Mouse (Mus musculus) olfactory bulb, adult 2 months (tissue): ENCODE results near the gene Nfib.

Source experiments
- CTCF ChIP-seq: fragments of 200-500 bp; IDR thresholded peaks from 2 replicates; pipeline ENCODE4 v1.5.1; 2012; ENCODE audit warnings: low read depth, mild to moderate bottlenecking, low read length, moderate library complexity; ENCODE audit not compliant: insufficient read depth
- POLR2A ChIP-seq: fragments of 200-500 bp; IDR thresholded peaks from 2 replicates; pipeline ENCODE4 v1.6.1; 2012; ENCODE audit warnings: mild to moderate bottlenecking, low read depth, low read length, moderate library complexity; ENCODE audit not compliant: insufficient read depth

DNA sequence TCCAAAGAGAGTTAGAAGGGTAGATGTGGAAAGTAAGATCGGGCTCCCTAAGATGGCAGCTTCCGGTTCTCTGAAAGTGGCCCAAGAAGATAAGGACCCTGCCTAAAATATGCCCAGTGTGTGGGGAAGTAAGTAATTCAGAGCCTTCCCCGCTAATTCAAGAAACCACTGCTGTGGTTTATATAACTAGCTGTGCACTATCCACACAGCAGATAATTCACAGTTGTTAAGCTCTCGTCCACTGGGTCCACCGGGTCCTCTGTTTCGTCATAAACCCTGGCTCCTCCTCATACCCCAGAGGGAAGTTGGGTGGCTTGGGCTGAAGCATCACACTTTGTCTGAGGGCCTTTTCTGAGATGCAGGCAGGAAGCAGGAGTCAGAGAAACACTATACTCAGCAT is 19.5 kb downstream of the Nfib start:
- TF ChIP-seq POLR2A (no peak), CTCF (no peak)
